In the genomic region with DNA sequence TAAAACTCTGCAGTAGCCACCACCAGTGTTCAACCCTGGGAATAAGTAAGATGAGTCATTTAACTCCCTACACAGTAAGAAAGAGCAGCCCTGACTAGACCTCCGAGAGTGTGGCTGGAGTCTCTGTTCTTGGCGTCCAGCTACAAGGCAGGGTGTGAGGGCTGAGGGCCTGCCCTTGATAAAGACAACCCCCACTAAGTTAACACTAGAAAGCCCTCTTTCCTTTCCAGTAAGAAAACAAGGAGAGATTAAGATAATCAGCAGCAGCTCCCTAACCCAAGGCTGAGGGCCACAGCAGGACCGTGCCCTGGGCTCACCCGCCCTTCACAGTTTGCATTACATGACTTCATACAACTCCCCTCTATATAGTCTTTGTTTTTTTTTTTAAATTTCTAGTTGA, we compare ENCODE assay signal across 25 mouse cellular contexts.
DNase-seq lines count a peak whose midpoint lies in the region; ATAC-seq and TF ChIP-seq lines count a peak whose summit lies in the region.
"Had no signal": no experiment of that assay in that cellular context is flagged by ENCODE, and none has a peak within 500 bp of the region (broad histone marks: within the 10 kb centered on the region; RNA-seq: fewer than 3 reads in every experiment).

No protein-coding gene starts in this region.

- no peaks in the 10 kb centered on the region for H3K27me3 ChIP-seq in heart, embryonic 11.5 days (ENCODE audit: control insufficient read depth, insufficient read depth, low read length)
- H3K27me3 ChIP-seq in lung, embryonic 14.5 days (ENCODE audit: insufficient read depth, low read length): no peaks in the 10 kb centered on the region
- H3K27me3 ChIP-seq in stomach, postnatal 0 days (ENCODE audit: control insufficient read depth, insufficient read depth, low read length): no peaks in the 10 kb centered on the region
- no peaks in the 10 kb centered on the region for H3K27me3 ChIP-seq in forebrain, embryonic 14.5 days (replicated peaks; ENCODE audit: control insufficient read depth, insufficient read depth, low read length)
- H3K27me3 ChIP-seq: embryonic facial prominence, embryonic 13.5 days; forebrain, embryonic 12.5 days; kidney, embryonic 15.5 days; limb, embryonic 12.5 days; liver, embryonic 15.5 days; midbrain, embryonic 13.5 days had no signal

- ATAC-seq in heart, embryonic 11.5 days (replicated peaks; ENCODE audit: insufficient number of reproducible peaks, low FRiP score, low TSS enrichment): no peak
- ATAC-seq in lung, embryonic 14.5 days (ENCODE audit: insufficient read depth): peak; percentile 60; the same call in 1 of the 2 replicates
- ATAC-seq in stomach, postnatal 0 days (ENCODE audit: low FRiP score, low TSS enrichment): peak; percentile 91
- ATAC-seq in forebrain, embryonic 14.5 days: no peak
- ATAC-seq: CD4-positive, CD25-positive, alpha-beta regulatory T cell, adult 4 months; hindbrain, postnatal 0 days; midbrain, embryonic 13.5 days had no signal

- 27% methylated on average over 4 of the region's 4 CpGs for WGBS in heart, embryonic 11.5 days (ENCODE audit: insufficient replicate concordance)
- 53% methylated on average over 4 of the region's 4 CpGs for WGBS in lung, embryonic 14.5 days
- 55% methylated on average over 4 of the region's 4 CpGs for WGBS in stomach, postnatal 0 days
- 93% methylated on average over 4 of the region's 4 CpGs for WGBS in forebrain, embryonic 14.5 days

- DNase-seq in heart, adult 18-20 months: no peak
- DNase-seq in lung, embryonic 14.5 days: no peak
- DNase-seq in lung, adult 18-20 months: no peak
- DNase-seq in ovary, postnatal 36 days (ENCODE audit: low spot score): peak; percentile 38
- no peak for DNase-seq in ovary, postnatal 10 days (ENCODE audit: low spot score)
- DNase-seq in stomach, postnatal 0 days (ENCODE audit: low spot score): peak; percentile 61
- DNase-seq in forebrain, embryonic 14.5 days (ENCODE audit: low spot score): no peak
- DNase-seq: adrenal gland, postnatal 14 days; cerebellum, adult 2 months; cerebellum, postnatal 36 days; embryo, embryonic 11 days; kidney, adult 11 months; kidney, postnatal 4 days; right cerebral cortex, adult 18-20 months; thymus, postnatal 25 days had no signal

- no peak for TF ChIP-seq EP300 in stomach, postnatal 0 days (optimal IDR thresholded peaks at IDR 0.05)

- H3K9me3 ChIP-seq in heart, embryonic 11.5 days (replicated peaks; ENCODE audit: control insufficient read depth, low read length): no peaks in the 10 kb centered on the region
- H3K9me3 ChIP-seq in lung, embryonic 14.5 days (ENCODE audit: low read depth, low read length): no peaks in the 10 kb centered on the region
- H3K9me3 ChIP-seq in stomach, postnatal 0 days (ENCODE audit: control insufficient read depth, low read length): no peaks in the 10 kb centered on the region
- no peaks in the 10 kb centered on the region for H3K9me3 ChIP-seq in forebrain, embryonic 14.5 days (replicated peaks; ENCODE audit: control insufficient read depth, low read length)
- H3K9me3 ChIP-seq: embryonic facial prominence, embryonic 13.5 days; forebrain, embryonic 12.5 days; kidney, embryonic 15.5 days; limb, embryonic 12.5 days; liver, embryonic 15.5 days; midbrain, embryonic 13.5 days had no signal

- H3K4me1 ChIP-seq in heart, embryonic 11.5 days (ENCODE audit: control insufficient read depth, insufficient read depth, low read length): peaks cover 14% of the 10 kb centered on the region
- no peaks in the 10 kb centered on the region for H3K4me1 ChIP-seq in lung, embryonic 14.5 days (ENCODE audit: insufficient read depth)
- no peaks in the 10 kb centered on the region for H3K4me1 ChIP-seq in stomach, postnatal 0 days (replicated peaks; ENCODE audit: control insufficient read depth, insufficient read depth)
- no peaks in the 10 kb centered on the region for H3K4me1 ChIP-seq in forebrain, embryonic 14.5 days (ENCODE audit: control insufficient read depth, insufficient read depth, low read length)
- H3K4me1 ChIP-seq: embryonic facial prominence, embryonic 13.5 days; forebrain, embryonic 12.5 days; kidney, embryonic 15.5 days; limb, embryonic 12.5 days; midbrain, embryonic 13.5 days had no signal

- H3K4me3 ChIP-seq in heart, embryonic 11.5 days (ENCODE audit: low read depth, low read length): no peak overlapping the region
- H3K4me3 ChIP-seq in lung, embryonic 14.5 days (ENCODE audit: low read depth, low read length): no peak overlapping the region
- H3K4me3 ChIP-seq in stomach, postnatal 0 days (ENCODE audit: low read depth, low read length): no peak overlapping the region
- H3K4me3 ChIP-seq in forebrain, embryonic 14.5 days (ENCODE audit: low read depth, low read length): no peak overlapping the region
- H3K4me3 ChIP-seq: embryonic facial prominence, embryonic 13.5 days; erythroblast, embryonic 14.5 days; forebrain, embryonic 12.5 days; kidney, embryonic 15.5 days; limb, embryonic 12.5 days; liver, embryonic 15.5 days; midbrain, embryonic 13.5 days had no signal

- peaks cover 26% of the 10 kb centered on the region for H3K36me3 ChIP-seq in heart, embryonic 11.5 days (ENCODE audit: control insufficient read depth, insufficient read depth, low read length)
- peaks cover 59% of the 10 kb centered on the region for H3K36me3 ChIP-seq in lung, embryonic 14.5 days (ENCODE audit: insufficient read depth)
- peaks cover 15% of the 10 kb centered on the region; the same call in 1 of the 2 replicates for H3K36me3 ChIP-seq in stomach, postnatal 0 days (ENCODE audit: control insufficient read depth, insufficient read depth, low read length)
- H3K36me3 ChIP-seq in forebrain, embryonic 14.5 days (ENCODE audit: control insufficient read depth, insufficient read depth, low read length): peaks cover 50% of the 10 kb centered on the region

- TF ChIP-seq CTCF in lung, embryonic 14.5 days (IDR thresholded peaks at IDR 0.05; ENCODE audit: low read depth): no peak
- TF ChIP-seq CTCF in stomach, postnatal 0 days (IDR thresholded peaks at IDR 0.05; ENCODE audit: low read depth): no peak

- peak overlapping the region; percentile 68; the same call in 1 of the 2 replicates for H3K27ac ChIP-seq in heart, embryonic 11.5 days (ENCODE audit: low read depth, low read length)
- no peak overlapping the region for H3K27ac ChIP-seq in lung, embryonic 14.5 days (ENCODE audit: low read depth)
- H3K27ac ChIP-seq in stomach, postnatal 0 days (replicated peaks): peak overlapping the region; percentile 24; the same call in 1 of the 2 replicates
- H3K27ac ChIP-seq in forebrain, embryonic 14.5 days (ENCODE audit: low read depth, low read length): no peak overlapping the region
- H3K27ac ChIP-seq: embryonic facial prominence, embryonic 13.5 days; forebrain, embryonic 12.5 days; hindbrain, postnatal 0 days; kidney, embryonic 15.5 days; limb, embryonic 12.5 days; liver, embryonic 15.5 days; midbrain, embryonic 13.5 days had no signal

- no peak overlapping the region for H3K9ac ChIP-seq in heart, embryonic 11.5 days (ENCODE audit: low read depth, low read length)
- no peak overlapping the region for H3K9ac ChIP-seq in lung, embryonic 14.5 days
- H3K9ac ChIP-seq in stomach, postnatal 0 days (ENCODE audit: low read length): no peak overlapping the region
- H3K9ac ChIP-seq in forebrain, embryonic 14.5 days (ENCODE audit: low read length): no peak overlapping the region
- H3K9ac ChIP-seq: embryonic facial prominence, embryonic 13.5 days; forebrain, embryonic 12.5 days; kidney, embryonic 15.5 days; limb, embryonic 12.5 days; liver, embryonic 15.5 days; midbrain, embryonic 13.5 days had no signal

- H3K4me2 ChIP-seq in heart, embryonic 11.5 days: no peak overlapping the region
- no peak overlapping the region for H3K4me2 ChIP-seq in lung, embryonic 14.5 days
- no peak overlapping the region for H3K4me2 ChIP-seq in stomach, postnatal 0 days (replicated peaks; ENCODE audit: low read depth)
- no peak overlapping the region for H3K4me2 ChIP-seq in forebrain, embryonic 14.5 days (ENCODE audit: low read length)
- H3K4me2 ChIP-seq: embryonic facial prominence, embryonic 13.5 days; forebrain, embryonic 12.5 days; kidney, embryonic 15.5 days; limb, embryonic 12.5 days; liver, embryonic 15.5 days; midbrain, embryonic 13.5 days had no signal

Comparison
In these comparisons a context has a peak if more than half of its experiments do, and no peak if none do; other contexts are left out.
1. DNase-seq: peak in ovary, postnatal 36 days (single experiment) and stomach, postnatal 0 days (single experiment); none in heart, adult 18-20 months (0 of 2), lung, embryonic 14.5 days (single experiment), lung, adult 18-20 months (0 of 2), ovary, postnatal 10 days (single experiment) and forebrain, embryonic 14.5 days (single experiment).
2. ATAC-seq: peak in lung, embryonic 14.5 days (single experiment) and stomach, postnatal 0 days (single experiment); none in heart, embryonic 11.5 days (single experiment) and forebrain, embryonic 14.5 days (single experiment).
3. H3K27ac ChIP-seq: peak in heart, embryonic 11.5 days (single experiment) and stomach, postnatal 0 days (single experiment); none in lung, embryonic 14.5 days (single experiment) and forebrain, embryonic 14.5 days (single experiment).